Mouse (Mus musculus) adrenal gland, adult 2 months (tissue): ENCODE measurements around the gene Pik3cd. TPM values are rescaled to one million over a fixed set of nuclear protein-coding genes. Genes with fewer than 3 reads are reported as not detected.
"Not testable (repeated sequence)": the region's sequence is repeated elsewhere in the genome, so short reads cannot be mapped to it uniquely, and the experiment has no call there.

Experiments
- DNase-seq: peaks from one replicate; pipeline ENCODE4 v3.0.0; 2021
- long read RNA-seq: library from polyadenylated mRNA; stranded (forward); transcript quantifications from one replicate; pipeline ENCODE4 v2.0.0, GENCODE M21; 2021
- polyA plus RNA-seq: library from polyadenylated mRNA; depleted of rRNA; stranded (reverse); fragments of >200 nt; gene quantifications from 2 replicates; pipeline ENCODE4 v1.2.3, GENCODE M21; 2012; rRNA removed
- total RNA-seq, 2 experiments: library from RNA; stranded (reverse); gene quantifications; 2 replicates each; pipeline ENCODE4 v1.2.3; 2021

Pik3cd gene
- total RNA-seq (1 to 10 TPM; 6.1 to 6.2 TPM), polyA plus RNA-seq (4.2 and 5.0 TPM in 2 replicates)
- long read RNA-seq, partial matches to known transcripts: 1 of 4 reads
- long read RNA-seq, other reads (novel, unspliced or antisense): 2 of 4 reads

- DNase-seq: peak; percentile 27
Observed at GRCm38 (mm10) chr4:149702210-149702979, at the start of gene Pik3cd. Gene Pik3cd (minus strand): TSS chr4:149702571.

- DNase-seq: no peak
Observed at GRCm38 (mm10) chr4:149750671-149751070, 48.3 kb upstream of the Pik3cd start.

DNA sequence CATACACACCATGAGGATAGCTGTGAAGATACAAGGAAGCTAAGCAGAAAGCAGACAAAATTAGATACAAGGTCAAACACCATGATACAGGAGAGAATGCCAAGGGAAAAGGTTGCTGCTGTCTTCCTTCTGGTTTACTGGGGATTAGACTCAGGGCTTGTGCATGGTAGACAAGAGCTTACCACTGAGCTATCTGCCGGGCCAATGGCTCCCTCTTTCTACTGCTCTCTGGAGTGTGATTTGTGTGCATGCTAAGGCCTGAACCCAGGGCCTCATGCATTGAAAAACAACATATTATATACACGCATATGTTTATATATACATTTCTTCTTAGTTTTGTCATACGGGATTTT is 47.3 kb upstream of the Pik3cd start:
- not testable (repeated sequence) for DNase-seq

- DNase-seq: no peak
Observed at GRCm38 (mm10) chr4:149749003-149749662, 46.8 kb upstream of the Pik3cd start.

DNA sequence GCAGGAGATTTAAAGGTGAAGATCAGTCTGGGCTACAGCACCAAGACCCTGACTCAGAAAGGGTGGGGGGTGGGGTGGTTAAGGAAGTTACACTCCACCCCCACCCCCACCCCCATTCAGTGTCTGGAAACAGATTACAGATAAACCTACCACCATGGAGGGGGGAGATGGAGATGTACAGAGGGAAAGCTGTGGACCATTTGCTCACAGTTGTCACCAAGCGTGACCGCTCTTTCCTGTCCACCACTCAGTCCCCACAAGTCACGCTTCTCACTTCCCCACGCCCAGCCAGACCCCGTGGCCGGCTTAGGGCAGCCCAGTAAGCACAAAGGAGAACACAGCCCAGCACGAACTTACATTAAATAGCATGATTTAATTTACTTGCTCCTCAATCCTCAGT is 41.7 kb upstream of the Pik3cd start:
- DNase-seq: no peak

GRCm38 (mm10) chr4:149742011-149742530 is 39.7 kb upstream of the Pik3cd start:
- no peak for DNase-seq

DNA sequence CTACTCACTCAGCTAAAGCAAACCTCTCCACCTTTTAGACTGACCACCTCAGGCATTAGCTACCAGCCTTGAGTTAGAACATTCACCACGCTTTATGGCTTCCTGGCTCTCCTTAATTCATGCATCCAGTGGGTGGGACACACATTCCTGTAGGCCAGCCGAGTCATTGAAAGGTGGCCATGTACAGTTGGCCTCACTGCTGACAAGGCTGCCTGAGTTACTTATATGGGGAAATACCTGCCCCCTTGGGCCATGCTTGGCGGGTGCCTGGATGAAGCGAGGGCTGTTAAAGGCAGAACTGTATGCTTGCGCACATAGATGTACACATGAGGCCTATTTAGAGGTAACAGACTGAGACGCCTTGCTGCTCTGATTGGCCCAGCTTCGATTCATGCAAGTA is 37.9 kb upstream of the Pik3cd start:
- DNase-seq: no peak

GRCm38 (mm10) chr4:149739478-149739877 is 37.1 kb upstream of the Pik3cd start:
- DNase-seq: no peak

DNA sequence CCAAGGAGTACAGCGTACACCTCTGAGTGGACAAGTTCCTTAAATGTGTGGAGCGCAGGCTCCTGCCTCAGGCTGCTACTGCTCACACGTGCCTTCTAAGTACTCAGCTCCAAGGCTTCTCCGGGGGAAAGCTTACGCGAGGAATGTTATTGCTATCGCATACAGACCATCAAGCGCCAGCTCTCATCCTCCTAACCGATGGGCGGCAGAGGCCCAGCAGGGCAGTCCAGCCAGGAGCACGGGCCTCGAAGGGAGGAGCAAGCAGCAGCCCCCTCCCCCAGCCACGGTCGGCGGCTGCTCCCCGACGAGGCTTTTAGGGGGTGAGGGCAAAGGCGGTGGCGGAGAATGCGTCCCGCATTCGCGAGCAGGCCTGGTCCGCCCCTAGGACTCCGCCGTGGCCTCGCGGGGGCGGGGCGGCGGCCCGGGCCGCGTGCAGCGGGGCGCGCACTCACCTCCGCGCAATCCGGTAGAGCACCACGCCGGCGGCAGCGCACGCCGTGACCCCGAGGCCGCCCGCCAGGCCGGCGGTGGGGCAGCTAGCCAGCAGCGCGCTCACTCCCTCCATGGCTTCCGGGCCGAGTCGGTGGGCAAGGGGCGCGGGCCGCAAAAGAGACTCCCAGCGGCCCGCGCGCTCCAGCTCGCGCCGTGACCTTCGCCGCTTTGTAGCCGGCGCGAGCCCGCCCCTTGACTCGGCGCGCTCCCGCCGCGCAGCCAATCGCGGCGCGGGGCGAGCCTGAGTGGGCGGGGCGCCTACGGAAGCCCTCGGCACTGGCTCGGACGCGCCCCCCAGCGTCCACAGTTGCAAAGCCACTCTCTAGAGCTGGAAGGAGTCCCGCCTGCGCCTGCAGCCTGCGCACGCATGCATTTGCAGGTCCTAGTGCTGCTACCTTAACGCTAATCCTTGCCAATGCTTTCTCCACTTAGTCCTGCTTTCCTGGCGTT is 35.3 kb upstream of the Pik3cd start, which contains the start of gene Tmem201:
Gene Tmem201 (minus strand): TSS at position 662 of the 942 bp plus-strand sequence.
- DNase-seq: peak; percentile 96

DNA sequence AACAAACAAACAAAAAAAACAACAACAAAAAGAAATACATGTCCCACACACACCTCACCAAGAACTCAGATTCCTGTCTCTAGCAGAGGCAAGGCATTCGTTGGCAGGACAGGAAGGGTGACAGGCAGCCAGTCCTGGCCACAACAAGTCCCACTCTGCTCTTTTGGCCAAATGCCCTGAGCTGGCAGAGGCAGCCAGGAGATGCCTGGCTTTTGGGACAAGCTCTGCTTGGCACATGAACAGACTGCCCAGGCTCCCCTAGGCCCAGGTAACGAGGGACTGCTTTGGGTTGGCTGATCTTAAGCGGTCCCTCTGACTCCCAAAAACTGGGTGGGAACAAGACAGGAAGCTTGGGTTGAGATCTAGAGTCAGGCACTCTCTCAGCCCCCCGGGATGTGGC is 34.2 kb upstream of the Pik3cd start:
- DNase-seq: peak; percentile 80

- DNase-seq: no peak
Observed at GRCm38 (mm10) chr4:149735624-149736250, 33.4 kb upstream of the Pik3cd start.

DNA sequence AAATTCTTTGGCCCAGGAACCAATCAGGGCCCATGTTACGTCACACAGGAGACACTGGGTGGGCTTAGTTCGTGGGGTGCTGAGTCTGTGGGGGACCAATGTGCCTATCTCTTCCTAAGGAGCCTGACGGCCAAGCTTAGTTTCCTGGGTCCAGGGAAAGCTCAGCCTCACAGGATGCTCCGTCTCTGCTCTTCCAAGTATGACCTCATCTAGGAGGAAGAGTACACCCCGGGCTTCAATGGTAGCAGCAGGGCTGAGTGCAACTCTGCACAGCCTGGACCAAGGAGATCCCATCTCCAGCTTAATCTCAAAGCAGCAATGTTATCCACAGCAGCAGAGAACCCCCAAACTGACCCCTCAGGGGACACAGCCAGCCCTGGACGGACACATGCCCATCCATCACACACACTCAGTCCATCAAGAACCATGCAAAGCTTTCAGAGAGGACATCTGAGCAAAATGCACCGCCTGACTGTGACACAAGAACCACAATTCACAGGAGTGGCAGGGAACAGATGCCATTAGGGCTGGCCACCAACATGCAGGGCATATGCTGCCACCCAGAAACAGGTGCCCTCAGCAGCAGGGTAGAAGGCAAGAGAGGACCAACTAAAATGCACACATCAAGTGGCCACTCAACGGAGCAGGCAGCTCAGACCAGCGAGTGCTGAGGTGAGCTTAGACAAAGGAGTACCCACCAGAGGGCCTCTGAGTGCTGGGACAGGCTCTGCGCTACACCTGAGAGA is 32.5 kb upstream of the Pik3cd start:
- no peak for DNase-seq

- DNase-seq: no peak
Observed at GRCm38 (mm10) chr4:149734246-149734645, 31.9 kb upstream of the Pik3cd start.

GRCm38 (mm10) chr4:149733748-149734147 is 31.4 kb upstream of the Pik3cd start:
- peak; percentile 18 for DNase-seq

GRCm38 (mm10) chr4:149732800-149733199 is 30.4 kb upstream of the Pik3cd start:
- peak; percentile 22 for DNase-seq

DNA sequence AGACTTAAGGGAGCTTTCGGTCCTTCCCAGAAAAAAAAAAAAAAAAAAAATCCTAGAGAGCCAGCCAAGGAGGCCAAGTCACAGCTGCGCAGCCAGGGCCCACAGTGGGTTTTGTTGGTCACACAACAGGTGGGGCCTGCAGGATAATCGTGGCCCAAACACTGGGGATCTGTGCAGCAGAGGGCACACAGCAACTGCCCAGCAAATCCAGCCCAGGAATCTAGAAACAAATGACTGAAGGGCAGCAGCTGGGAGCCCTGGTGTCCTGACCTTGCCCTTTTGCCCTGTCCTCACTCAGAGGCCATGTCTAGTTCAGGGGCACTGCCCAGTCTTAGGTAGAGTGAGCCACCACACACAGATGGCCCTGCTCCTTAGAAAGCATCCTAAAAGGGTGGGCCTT is 29.9 kb upstream of the Pik3cd start:
- peak; percentile 24 for DNase-seq

- no peak for DNase-seq
Observed at GRCm38 (mm10) chr4:149730827-149731226, 28.5 kb upstream of the Pik3cd start.

DNA sequence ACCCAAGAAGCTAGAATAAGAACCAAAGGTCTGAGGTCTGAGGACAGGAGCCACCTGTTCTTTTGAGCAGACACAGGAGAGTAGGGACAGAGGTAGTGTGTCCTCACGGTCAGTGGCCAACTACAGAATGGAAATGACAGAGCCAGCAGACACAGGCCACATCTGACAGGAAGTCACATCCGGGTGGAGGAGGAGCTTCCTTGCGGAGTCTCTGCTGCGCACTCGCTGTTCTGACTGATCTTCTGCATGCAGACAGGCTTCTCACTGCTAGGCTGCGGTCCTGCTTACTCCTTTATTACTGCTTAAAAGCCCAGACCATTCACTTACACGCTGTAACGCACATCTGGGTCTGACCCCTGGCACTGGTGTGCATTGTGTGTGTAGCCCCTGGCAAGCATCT is 26.4 kb upstream of the Pik3cd start:
- peak; percentile 9 for DNase-seq

DNA sequence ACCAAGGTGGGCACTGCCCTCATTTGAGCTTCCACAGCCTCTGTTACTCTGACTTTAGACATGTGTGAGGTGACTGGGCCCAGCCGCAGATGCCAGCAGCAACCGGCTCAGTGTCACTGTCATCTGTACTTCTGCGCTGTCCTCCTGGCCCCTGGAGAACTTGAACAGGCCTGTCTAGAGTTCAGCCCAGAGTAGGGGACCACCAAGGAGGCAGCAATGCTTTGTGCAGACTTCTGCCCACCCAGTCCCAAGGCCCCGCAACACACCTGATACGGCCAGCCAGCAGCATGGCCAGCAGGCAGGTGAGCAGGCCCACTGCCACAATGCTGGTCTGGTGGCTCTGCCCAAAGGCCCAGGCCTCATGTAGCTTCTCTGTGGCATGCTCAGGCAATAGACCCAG is 25.3 kb upstream of the Pik3cd start:
- DNase-seq: no peak

DNA sequence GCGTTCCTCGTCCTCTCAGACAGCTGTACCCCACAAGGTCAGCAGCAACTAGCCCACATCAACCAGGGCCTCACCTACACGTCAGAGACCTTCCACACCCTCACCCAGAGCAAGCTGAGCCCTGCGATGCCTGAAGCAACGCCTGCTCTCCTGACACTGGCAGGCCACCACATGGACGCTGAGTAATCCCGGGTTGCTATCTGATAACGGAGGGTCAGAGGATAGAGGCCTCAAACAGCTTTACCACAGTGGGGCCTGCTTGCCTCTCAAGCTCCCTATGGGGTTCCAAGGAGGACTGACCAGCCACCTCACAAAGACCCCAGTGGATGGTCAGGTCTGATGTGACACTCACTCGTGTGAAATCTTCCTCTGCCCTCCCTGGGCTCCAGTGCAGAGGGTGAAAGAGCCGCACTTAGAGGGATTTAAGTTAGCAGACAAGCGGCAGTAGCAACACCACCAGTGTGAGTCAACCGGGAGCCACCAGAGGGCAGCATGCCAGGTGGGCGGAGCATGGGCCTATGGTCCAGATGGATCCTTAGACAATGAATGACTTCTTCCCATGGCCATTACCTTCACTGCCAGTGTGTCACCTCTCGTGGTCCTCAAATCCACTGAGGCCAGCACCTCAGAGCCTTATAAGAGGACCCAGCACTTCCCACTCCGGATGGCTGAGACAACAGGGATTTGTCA is 23.4 kb upstream of the Pik3cd start:
- peak; percentile 93 for DNase-seq
